Mouse (Mus musculus) C3H10T1/2 (cell line): ENCODE results near the gene Usp35. TPM values are rescaled to one million over a fixed set of nuclear protein-coding genes. Genes with fewer than 3 reads are reported as not detected.

Source experiments
- polyA plus RNA-seq, 2 experiments: library from polyadenylated mRNA; unstranded; fragments of >200 nt; fragmentation: generic; extraction: Trizol; gene quantifications; one replicate each; pipeline ENCODE4 v1.2.1; 2012; ENCODE audit warnings: missing spikeins in 2 of 2

Usp35 gene
- polyA plus RNA-seq, result 1 to 10 TPM in 1 of 2 experiments, under 1 TPM in 1; 0.53 to 3.9 TPM

GRCm38 (mm10) chr7:97331726-97332666, at the start of gene Usp35, which contains the start of gene Kctd21:
TSS of gene Usp35 (minus strand) at chr7:97332020.
TSS of gene Kctd21 (plus strand) at chr7:97332327.

Other genes starting within 250 kb of the Usp35 start
- gene Kctd21, start 307 bp upstream of the Usp35 start, polyA plus RNA-seq, result 1 to 10 TPM in 1 of 2 experiments, under 1 TPM in 1; 0.69 to 3.2 TPM
- gene Alg8, start 39.6 kb upstream of the Usp35 start, polyA plus RNA-seq, result 10 to 100 TPM in 1 of 2 experiments, 1 to 10 TPM in 1; 6.0 to 10.5 TPM
- 100 to 1,000 TPM in 1 of 2 experiments, 10 to 100 TPM in 1; 85.0 to 139 TPM for gene Ndufc2, start 68.0 kb upstream of the Usp35 start, polyA plus RNA-seq
- under 1 TPM in 1 of 2 experiments, not detected in 1; 0.04 TPM for gene Thrsp, start 85.7 kb upstream of the Usp35 start, polyA plus RNA-seq
- not detected for gene Kctd14, start 119.3 kb upstream of the Usp35 start, polyA plus RNA-seq
- 10 to 100 TPM; 10.1 to 31.8 TPM for gene Ints4, start 148.9 kb upstream of the Usp35 start, polyA plus RNA-seq
- gene Aamdc, start 247.5 kb upstream of the Usp35 start, polyA plus RNA-seq, result 10 to 100 TPM; 10.8 to 62.5 TPM
- gene Rsf1, start 247.9 kb upstream of the Usp35 start, polyA plus RNA-seq, result 1 to 10 TPM in 1 of 2 experiments, under 1 TPM in 1; 0.76 to 3.6 TPM